Mouse (Mus musculus) heart, adult 18-20 months (tissue): ENCODE measurements around the gene Brk1. TPM values are rescaled to one million over a fixed set of nuclear protein-coding genes. Genes with fewer than 3 reads are reported as not detected.

Experiments used
- DNase-seq, 2 experiments: peaks; one replicate each; pipeline ENCODE4 v3.0.0; 2021 to 2022; ENCODE audit warnings: mixed read lengths in 1 of 2
- total RNA-seq, 2 experiments: library from RNA; stranded (reverse); gene quantifications; 2 replicates each; pipeline ENCODE4 v1.2.3; 2021

Brk1 gene
- total RNA-seq, 2 experiments from 2014 or later: 77.1 to 77.6 TPM

- DNase-seq: no peak
Measured at GRCm38 (mm10) chr6:113660492-113661352, 56.1 kb downstream of the Brk1 start.

DNA sequence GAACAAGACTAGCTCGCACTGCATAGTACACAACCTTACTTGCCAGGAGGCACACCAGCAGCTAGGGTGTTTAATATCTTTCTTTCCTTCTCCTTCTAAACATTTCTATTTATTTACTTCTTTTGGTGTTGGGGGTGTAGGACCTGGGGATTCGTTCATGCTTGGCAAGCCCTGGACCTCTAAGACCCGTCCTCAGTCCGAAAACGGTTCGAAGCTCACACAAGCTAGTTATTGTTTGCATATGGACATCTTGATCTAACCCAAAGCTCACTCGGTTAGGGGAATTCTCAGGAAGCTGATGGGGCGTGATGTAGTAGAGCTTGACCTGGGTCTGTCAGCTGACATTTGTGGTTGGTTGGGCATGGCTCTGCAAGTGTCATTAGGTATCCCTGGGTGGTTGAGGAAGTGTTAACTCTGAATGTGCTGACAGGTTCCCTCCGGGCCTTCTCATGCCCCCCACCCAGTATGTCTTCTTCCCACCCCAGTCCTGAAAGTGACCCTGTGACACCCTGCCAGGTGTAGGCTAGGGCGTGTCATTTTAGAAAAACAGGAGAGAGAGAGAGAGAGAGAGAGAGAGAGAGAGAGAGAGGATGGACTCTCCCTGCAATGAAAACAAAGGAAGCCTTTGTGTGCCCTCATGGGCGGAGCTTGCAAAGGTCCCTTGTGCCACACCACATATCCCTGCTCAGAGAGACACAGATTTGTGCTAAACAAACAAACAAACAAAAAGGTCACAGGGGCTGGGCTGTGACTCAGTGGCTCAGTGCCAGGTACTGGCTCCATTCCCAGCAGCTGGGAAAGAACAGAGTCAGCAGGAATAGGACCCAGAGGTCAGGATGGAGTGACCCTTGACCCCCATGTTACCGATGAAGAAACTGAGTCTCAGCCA lies 57.0 kb downstream of the Brk1 start:
- peak; percentile 58 to 59 for DNase-seq

GRCm38 (mm10) chr6:113662964-113663700 lies 58.6 kb downstream of the Brk1 start:
- DNase-seq: no peak

- no peak for DNase-seq
Measured at GRCm38 (mm10) chr6:113664305-113664704, 59.7 kb downstream of the Brk1 start.

Other genes with a start within 250 kb of the Brk1 start
- 10 to 100 TPM; 24.9 to 28.1 TPM for gene Tada3, start 226.9 kb upstream of the Brk1 start, total RNA-seq
- gene Arpc4, start 226.7 kb upstream of the Brk1 start, total RNA-seq: 10 to 100 TPM; 63.3 to 66.7 TPM
- 1 to 10 TPM in 1 of 2 experiments, under 1 TPM in 1; 0.77 to 1.3 TPM for gene Ttll3, start 215.5 kb upstream of the Brk1 start, total RNA-seq
- 10 to 100 TPM; 11.3 to 13.0 TPM for gene Rpusd3, start 185.4 kb upstream of the Brk1 start, total RNA-seq
- 10 to 100 TPM in 1 of 2 experiments, 1 to 10 TPM in 1; 6.7 to 53.2 TPM for gene Cidec, start 169.0 kb upstream of the Brk1 start, total RNA-seq
- 10 to 100 TPM; 20.8 to 22.8 TPM for gene Jagn1, start 162.2 kb upstream of the Brk1 start, total RNA-seq
- gene Il17re, start 146.3 kb upstream of the Brk1 start, total RNA-seq: 1 to 10 TPM in 1 of 2 experiments, under 1 TPM in 1; 0.69 to 1.2 TPM
- 1 to 10 TPM; 6.3 to 7.2 TPM for gene Il17rc, start 133.3 kb upstream of the Brk1 start, total RNA-seq
- 10 to 100 TPM; 47.6 to 55.7 TPM for gene Creld1, start 121.5 kb upstream of the Brk1 start, total RNA-seq
- not detected for gene Prrt3, start 102.8 kb upstream of the Brk1 start, total RNA-seq
- gene Emc3, start 73.1 kb upstream of the Brk1 start, total RNA-seq: 10 to 100 TPM; 57.9 to 61.2 TPM
- under 1 TPM; 0.10 to 0.33 TPM for gene Fancd2, start 73.1 kb upstream of the Brk1 start, total RNA-seq
- gene Fancd2os, start 4.1 kb upstream of the Brk1 start, total RNA-seq: not detected
- gene Vhl, start 19.2 kb downstream of the Brk1 start, total RNA-seq: 10 to 100 TPM in 1 of 2 experiments, 1 to 10 TPM in 1; 9.3 to 11.1 TPM
- gene Irak2, start 33.7 kb downstream of the Brk1 start, total RNA-seq: 10 to 100 TPM; 14.2 to 17.8 TPM
- gene Tatdn2, start 92.3 kb downstream of the Brk1 start, total RNA-seq: 10 to 100 TPM; 64.5 to 67.4 TPM
- gene Ghrl, start 115.1 kb downstream of the Brk1 start, total RNA-seq: not detected
- 10 to 100 TPM; 63.7 to 64.6 TPM for gene Sec13, start 136.0 kb downstream of the Brk1 start, total RNA-seq